Mouse (Mus musculus) forebrain, postnatal 0 days (tissue): ENCODE data around the gene Cer1. TPM values are rescaled to one million over a fixed set of nuclear protein-coding genes. Genes with fewer than 3 reads are reported as not detected.

Experiments
- ATAC-seq: fragments of 200-750 bp; cut with Nextera tagmentation; 2 replicates; pipeline ENCODE4 v1.8.0; 2017; ENCODE audit warnings: mild to moderate bottlenecking, moderate library complexity
- DNase-seq: peaks from one replicate; pipeline ENCODE4 v3.0.0-alpha.2; 2015
- H3K27ac ChIP-seq: fragments of 300-500 bp; sonication (generic); 2 replicates; pipeline ENCODE4 v1.5.1; 2014; ENCODE audit warnings: low read depth, mild to moderate bottlenecking, antibody characterized with exemption, low read length, moderate library complexity, mixed read lengths
- H3K27me3 ChIP-seq: fragments of 300-500 bp; sonication (generic); 2 replicates; pipeline ENCODE4 v1.6.1; 2014; ENCODE audit warnings: mild to moderate bottlenecking, low read length, mixed read lengths; ENCODE audit not compliant: insufficient read depth
- H3K36me3 ChIP-seq: fragments of 300-500 bp; sonication (generic); 2 replicates; pipeline ENCODE4 v1.6.1; 2014; ENCODE audit warnings: mild to moderate bottlenecking, moderate library complexity; ENCODE audit not compliant: insufficient read depth
- H3K4me1 ChIP-seq: fragments of 300-500 bp; sonication (generic); 2 replicates; pipeline ENCODE4 v1.6.1; 2014; ENCODE audit warnings: antibody characterized with exemption; ENCODE audit not compliant: insufficient read depth
- H3K4me2 ChIP-seq: fragments of 300-500 bp; sonication (generic); 2 replicates; pipeline ENCODE4 v1.6.1; 2014; ENCODE audit warnings: low read depth, mild to moderate bottlenecking, moderate library complexity
- H3K4me3 ChIP-seq: fragments of 300-500 bp; sonication (generic); 2 replicates; pipeline ENCODE4 v1.5.1; 2014; ENCODE audit warnings: low read depth, low read length, mixed read lengths
- H3K9ac ChIP-seq: fragments of 300-500 bp; sonication (generic); 2 replicates; pipeline ENCODE4 v1.6.1; 2014; ENCODE audit warnings: mild to moderate bottlenecking
- H3K9me3 ChIP-seq: fragments of 300-500 bp; sonication (generic); 2 replicates; pipeline ENCODE4 v1.6.1; 2016; ENCODE audit warnings: low read length
- CTCF ChIP-seq: sonication (generic); IDR thresholded peaks from 2 replicates; pipeline ENCODE4 v1.5.1; 2016; ENCODE audit warnings: antibody characterized with exemption, control low read depth, low read depth
- WGBS: fragments of 180-500 bp; shearing (Covaris S2); extraction: QIAGEN DNeasy Blood & Tissue Kit; methylation state at CpG from one replicate; pipeline ENCODE4 v1.1.7; 2014; 5-methylcytosine and 5-hydroxymethylcytosine counted together
- polyA plus RNA-seq: library from polyadenylated mRNA; unstranded; fragments of >200 nt; fragmentation: Nextera tagmentation; extraction: Ambion mirVana; gene quantifications from 2 replicates; pipeline ENCODE4 v1.2.1, GENCODE M21; 2015
- total RNA-seq: library from RNA; depleted of rRNA; stranded (reverse); fragments of >200 nt; gene quantifications from 2 replicates; pipeline ENCODE4 v1.2.3, GENCODE M21; 2014

Gene Cer1
- total and polyA plus RNA-seq, 2 experiments from 2014 or later, result 0.19 TPM; not detected in 1

GRCm38 (mm10) chr4:82875532-82875931, 9.4 kb downstream of the Cer1 start:
- Histone ChIP-seq H3K4me2 (no peak overlapping the region), H3K9me3 (no peaks in the 10 kb centered on the region), H3K9ac (no peak overlapping the region), H3K4me1 (no peaks in the 10 kb centered on the region), H3K27ac (no peak overlapping the region), H3K36me3 (no peaks in the 10 kb centered on the region), H3K27me3 (no peaks in the 10 kb centered on the region), H3K4me3 (no peak overlapping the region)
- ATAC-seq (no peak), DNase-seq (no peak)
- WGBS, result 80% methylated on average over 4 of the region's 4 CpGs
- TF ChIP-seq CTCF, result no peak

GRCm38 (mm10) chr4:82874791-82875190, 10.2 kb downstream of the Cer1 start:
- no peak overlapping the region for H3K4me2 ChIP-seq
- H3K36me3 ChIP-seq, result no peaks in the 10 kb centered on the region
- H3K4me3 ChIP-seq, result no peak overlapping the region
- TF ChIP-seq CTCF, result no peak
- H3K27me3 ChIP-seq, result no peaks in the 10 kb centered on the region
- DNase-seq (no peak), ATAC-seq (no peak)
- no peak overlapping the region for H3K27ac ChIP-seq
- no peaks in the 10 kb centered on the region for H3K4me1 ChIP-seq
- no peak overlapping the region for H3K9ac ChIP-seq
- WGBS, result 73% methylated on average over 4 of the region's 4 CpGs
- H3K9me3 ChIP-seq, result no peaks in the 10 kb centered on the region

DNA sequence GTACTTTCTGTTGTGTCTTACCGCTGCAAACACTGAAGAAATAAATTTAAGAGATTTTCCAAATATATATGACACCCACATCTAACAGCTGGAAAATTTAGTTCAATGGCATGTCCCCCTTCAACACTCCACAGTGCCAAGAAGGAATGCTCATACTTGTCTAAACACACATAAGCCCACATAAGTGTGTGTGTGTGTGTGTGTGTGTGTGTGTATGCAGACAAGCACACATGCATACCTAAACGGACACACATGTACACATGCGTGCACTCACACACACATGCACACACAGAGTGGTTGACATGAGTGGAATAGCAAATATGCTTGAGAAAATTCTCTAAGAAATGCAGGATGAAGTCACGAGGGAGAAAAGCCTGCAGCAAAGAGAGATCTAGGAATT, 12.4 kb downstream of the Cer1 start:
- H3K4me2 ChIP-seq, result no peak overlapping the region
- H3K4me1 ChIP-seq, result no peaks in the 10 kb centered on the region
- H3K9ac ChIP-seq, result no peak overlapping the region
- TF ChIP-seq CTCF, result no peak
- H3K36me3 ChIP-seq, result no peaks in the 10 kb centered on the region
- 79% methylated on average over 4 of the region's 4 CpGs for WGBS
- no peaks in the 10 kb centered on the region for H3K27me3 ChIP-seq
- ATAC-seq, result no peak
- DNase-seq, result no peak
- no peak overlapping the region for H3K4me3 ChIP-seq
- H3K9me3 ChIP-seq, result no peaks in the 10 kb centered on the region
- H3K27ac ChIP-seq, result no peak overlapping the region

GRCm38 (mm10) chr4:82872121-82872520, 12.8 kb downstream of the Cer1 start:
- Histone ChIP-seq H3K9ac (no peak overlapping the region), H3K9me3 (no peaks in the 10 kb centered on the region), H3K4me2 (no peak overlapping the region), H3K36me3 (no peaks in the 10 kb centered on the region), H3K27me3 (no peaks in the 10 kb centered on the region), H3K4me3 (no peak overlapping the region), H3K4me1 (no peaks in the 10 kb centered on the region), H3K27ac (no peak overlapping the region)
- WGBS, result 22% methylated on average over 6 of the region's 6 CpGs
- DNase-seq (no peak), ATAC-seq (no peak)
- no peak for TF ChIP-seq CTCF

DNA sequence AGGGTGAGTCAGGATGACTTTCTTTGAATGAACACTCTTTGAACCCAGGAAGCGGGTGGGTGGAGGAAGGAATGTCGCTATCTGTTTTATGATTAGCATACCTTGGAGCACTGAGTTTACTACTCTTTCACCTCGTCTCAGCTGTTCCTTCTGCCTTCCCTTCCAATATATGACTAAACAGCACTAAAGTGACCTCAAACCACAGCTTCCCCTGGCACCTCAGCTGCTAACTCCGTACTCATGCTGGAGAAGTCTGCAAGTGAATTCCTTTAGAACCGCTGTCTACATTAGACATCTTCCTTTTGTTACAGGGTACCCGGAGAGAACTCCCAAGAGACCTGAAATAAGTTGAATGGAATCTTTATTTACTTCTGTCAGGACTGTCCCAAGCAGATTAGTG, 14.0 kb downstream of the Cer1 start:
- no peak overlapping the region for H3K27ac ChIP-seq
- no peak for TF ChIP-seq CTCF
- no peaks in the 10 kb centered on the region for H3K27me3 ChIP-seq
- H3K4me1 ChIP-seq, result no peaks in the 10 kb centered on the region
- H3K4me2 ChIP-seq, result no peak overlapping the region
- H3K9me3 ChIP-seq, result no peaks in the 10 kb centered on the region
- no peak overlapping the region for H3K4me3 ChIP-seq
- DNase-seq (no peak), ATAC-seq (no peak)
- H3K9ac ChIP-seq, result no peak overlapping the region
- no peaks in the 10 kb centered on the region for H3K36me3 ChIP-seq
- whole genome bisulfite sequencing, result 91% methylated on average over 6 of the region's 6 CpGs

GRCm38 (mm10) chr4:82867731-82868445, 17.1 kb downstream of the Cer1 start:
- no peak for TF ChIP-seq CTCF
- Histone ChIP-seq H3K4me3 (no peak overlapping the region), H3K9me3 (no peaks in the 10 kb centered on the region), H3K4me1 (no peaks in the 10 kb centered on the region; the same call in 1 of the 2 replicates), H3K27me3 (no peaks in the 10 kb centered on the region), H3K4me2 (no peak overlapping the region), H3K36me3 (no peaks in the 10 kb centered on the region), H3K9ac (no peak overlapping the region), H3K27ac (no peak overlapping the region)
- 90% methylated on average over 5 of the region's 5 CpGs for WGBS
- DNase-seq (no peak), ATAC-seq (no peak)

GRCm38 (mm10) chr4:82867111-82867510, 17.8 kb downstream of the Cer1 start:
- no peaks in the 10 kb centered on the region for H3K9me3 ChIP-seq
- no peaks in the 10 kb centered on the region for H3K27me3 ChIP-seq
- ATAC-seq, result no peak
- no peak overlapping the region for H3K4me3 ChIP-seq
- DNase-seq, result no peak
- H3K27ac ChIP-seq, result no peak overlapping the region
- H3K4me2 ChIP-seq, result no peak overlapping the region
- no peak for TF ChIP-seq CTCF
- no peaks in the 10 kb centered on the region for H3K36me3 ChIP-seq
- H3K9ac ChIP-seq, result no peak overlapping the region
- 20% methylated on average over 4 of the region's 4 CpGs for WGBS
- no peaks in the 10 kb centered on the region; the same call in 1 of the 2 replicates for H3K4me1 ChIP-seq
